7 mouse cellular contexts compared by ENCODE assay signal in genomic region chr15:99415793-99416192, GRCm38 (mm10). TPM values are rescaled to one million over a fixed set of nuclear protein-coding genes. Genes with fewer than 3 reads are reported as not detected.
DNase-seq lines count a peak whose midpoint lies in the region; TF ChIP-seq lines count a peak whose summit lies in the region.

No protein-coding gene starts in this region.

- in situ Hi-C loops in CH12.LX (cut with MboI; ENCODE audit: low pct_ligation_motif_present, low pct_unique_long_range_greater_than_20kb, low sequenced_read_pairs), result no loop called here

- no peak; the same call in none of the 2 replicates for TF ChIP-seq RAD21 in CH12.LX (IDR thresholded peaks at IDR 0.05; ENCODE audit: low read depth, low read length)

- TF ChIP-seq CTCF in CH12.LX (conservative IDR thresholded peaks at IDR 0.05 in 1 of 2, IDR thresholded peaks at IDR 0.05 in 1 of 2; ENCODE audit: low read depth in 2 of 2, low read length in 2 of 2), result peak; percentile 77 to 96

- DNase-seq in layer of hippocampus, adult 11-12 months (ENCODE audit: low spot score), result peak; percentile 67
- DNase-seq in layer of hippocampus, adult 9-11 months, result no peak
- peak; percentile 83 for DNase-seq in CH12.LX (ENCODE audit: extremely low read depth)
- peak; percentile 61 for DNase-seq in T-cell, adult 2 months (ENCODE audit: low spot score)
- DNase-seq in heart, postnatal 10 days, result peak; percentile 49 to 75
- peak; percentile 76 for DNase-seq in lung, postnatal 14 days
- DNase-seq in thymus, postnatal 36 days, result peak; percentile 51 to 57

- TF ChIP-seq POLR2A in CH12.LX (IDR thresholded peaks at IDR 0.05; ENCODE audit: low read depth, low read length), result no peak

- no peak overlapping the region for H3K27ac ChIP-seq in CH12.LX (ENCODE audit: insufficient read depth, low read depth)

- intact Hi-C loops in heart, postnatal 10 days (cut with DNase I), result loop anchor here (1.0 kb wide), 1 partner anchor 54 kb away; no protein-coding TSS in a partner anchor

- no peak overlapping the region for H3K4me3 ChIP-seq in CH12.LX (replicated peaks in 1 of 3; ENCODE audit: low read depth in 2 of 3, low read length in 2 of 3, poor library complexity in 1 of 3)

- H3K36me3 ChIP-seq in CH12.LX (replicated peaks in 1 of 2; ENCODE audit: control insufficient read depth in 1 of 2, insufficient read depth in 1 of 2, low read length in 1 of 2), result peaks cover 0 to 12% of the 10 kb centered on the region in 2 experiments

- dilution Hi-C loops in CH12.LX (cut with MboI; ENCODE audit: extremely low pct_ligation_motif_present, extremely low pct_unique_long_range_greater_than_20kb, low sequenced_read_pairs), result no loop called here

- no peak for TF ChIP-seq EP300 in CH12.LX (IDR thresholded peaks at IDR 0.05; ENCODE audit: low read length)

- H3K9ac ChIP-seq in CH12.LX (ENCODE audit: insufficient read depth, low read depth), result no peak overlapping the region

- no peaks in the 10 kb centered on the region for H3K9me3 ChIP-seq in CH12.LX (replicated peaks; ENCODE audit: low read length)

- H3K27me3 ChIP-seq in CH12.LX (replicated peaks), result no peaks in the 10 kb centered on the region

- no peaks in the 10 kb centered on the region for H3K79me2 ChIP-seq in CH12.LX (replicated peaks; ENCODE audit: control insufficient read depth, extremely low read depth, insufficient read depth, poor library complexity, severe bottlenecking)

- peaks cover 8 to 17% of the 10 kb centered on the region in 2 experiments for H3K4me1 ChIP-seq in CH12.LX (ENCODE audit: control insufficient read depth in 1 of 2, insufficient read depth in 2 of 2)

- peak overlapping the region; percentile 99 for H3K4me2 ChIP-seq in CH12.LX (ENCODE audit: insufficient read depth, low read depth, poor library complexity, severe bottlenecking)

TF ChIP-seq in CH12.LX, 34 proteins besides CTCF, POLR2A, EP300 and RAD21:
- TF ChIP-seq MEF2A (IDR thresholded peaks at IDR 0.05; ENCODE audit: borderline replicate concordance, low read depth, low read length), result no peak
- peak; percentile 50 for TF ChIP-seq SMC3 (IDR thresholded peaks at IDR 0.05; ENCODE audit: low read depth, low read length)
- TF ChIP-seq ETS1 (conservative IDR thresholded peaks at IDR 0.05; ENCODE audit: low read depth, low read length), result no peak
- TF ChIP-seq ZNF384 (IDR thresholded peaks at IDR 0.05; ENCODE audit: low read depth, low read length), result peak; percentile 98
- TF ChIP-seq GABPA (IDR thresholded peaks at IDR 0.05; ENCODE audit: insufficient replicate concordance, low read depth, low read length), result no peak

RNA-seq across cellular contexts. Expression of gene Tmbim6, which starts 23.1 kb away (rescaled TPM):
- total RNA-seq in CH12.LX (2012; rRNA removed) (223 and 268 TPM in 2 replicates), CH12.LX (2014; rRNA removed) (260 and 269 TPM in 2 replicates)
- 313 and 329 TPM in 2 replicates for polyA plus RNA-seq in CH12.LX (2012; ENCODE audit: insufficient read length, low read depth)
- 100 to 1,000 TPM; 225 to 229 TPM for total RNA-seq in heart, postnatal 10 days (2021)

RNA-seq across cellular contexts. Expression of gene Nckap5l, which starts 41.8 kb away (rescaled TPM):
- total RNA-seq in CH12.LX (2012; rRNA removed) (0.88 and 0.89 TPM in 2 replicates), CH12.LX (2014; rRNA removed) (0.45 and 0.75 TPM in 2 replicates)
- 6.6 and 6.8 TPM in 2 replicates for polyA plus RNA-seq in CH12.LX (2012; ENCODE audit: insufficient read length, low read depth)
- total RNA-seq in heart, postnatal 10 days (2021), result 10 to 100 TPM; 17.4 to 25.5 TPM

RNA-seq across cellular contexts. Expression of gene Fmnl3, which starts 45.5 kb away (rescaled TPM):
- total RNA-seq in CH12.LX (2012; rRNA removed) (28.6 and 28.8 TPM in 2 replicates), CH12.LX (2014; rRNA removed) (23.5 and 24.2 TPM in 2 replicates)
- polyA plus RNA-seq in CH12.LX (2012; ENCODE audit: insufficient read length, low read depth), result 49.3 and 50.6 TPM in 2 replicates
- total RNA-seq in heart, postnatal 10 days (2021), result 10 to 100 TPM; 40.3 to 43.0 TPM

RNA-seq across cellular contexts. Expression of gene Bcdin3d, which starts 58.7 kb away (rescaled TPM):
- total RNA-seq in CH12.LX (2012; rRNA removed), result 13.4 and 14.2 TPM in 2 replicates
- total RNA-seq in CH12.LX (2014; rRNA removed), result 13.8 and 15.3 TPM in 2 replicates
- 13.8 and 16.1 TPM in 2 replicates for polyA plus RNA-seq in CH12.LX (2012; ENCODE audit: insufficient read length, low read depth)
- total RNA-seq in heart, postnatal 10 days (2021), result 1 to 10 TPM; 3.9 to 7.3 TPM

Comparison
In these comparisons a context has a peak if more than half of its experiments do, and no peak if none do; other contexts are left out.
1. RNA of gene Nckap5l, which starts 41.8 kb away (total RNA-seq): 17.4 to 25.5 TPM in heart, postnatal 10 days; 0.45 to 0.89 TPM in CH12.LX; every median in the first group is over 4 times any median in the second.